Mouse (Mus musculus) liver, embryonic 14.5 days (tissue): ENCODE data around the gene Cit. TPM values are rescaled to one million over a fixed set of nuclear protein-coding genes. Genes with fewer than 3 reads are reported as not detected.

Experiments used
- ATAC-seq: fragments of 200-750 bp; cut with Nextera tagmentation; 2 replicates; pipeline ENCODE4 v1.8.0; 2017; ENCODE audit warnings: moderate number of reproducible peaks, mild to moderate bottlenecking, moderate library complexity; ENCODE audit not compliant: insufficient read depth
- DNase-seq, 3 experiments: peaks; one replicate each; pipeline ENCODE4 v3.0.0-alpha.2; 2012 to 2013; ENCODE audit warnings: low read depth in 3 of 3, low spot score in 3 of 3
- H3K27ac ChIP-seq: fragments of 300-500 bp; sonication (generic); 2 replicates; pipeline ENCODE4 v1.5.1; 2014; ENCODE audit warnings: moderate library complexity, mild to moderate bottlenecking, control low read depth, inconsistent platforms
- H3K27me3 ChIP-seq: fragments of 300-500 bp; sonication (generic); 2 replicates; pipeline ENCODE4 v1.6.1; 2014; ENCODE audit warnings: mild to moderate bottlenecking, low read length, moderate library complexity; ENCODE audit not compliant: control insufficient read depth, insufficient read depth
- H3K36me3 ChIP-seq: fragments of 300-500 bp; sonication (generic); replicated peaks from 2 replicates; pipeline ENCODE4 v1.6.1; 2014; ENCODE audit warnings: low read depth; ENCODE audit not compliant: control insufficient read depth, insufficient read depth
- H3K4me1 ChIP-seq, 2 experiments: fragments of 200-500 bp in 1 of 2; fragments of 300-500 bp in 1 of 2; sonication (generic) in 1 of 2; replicated peaks; 2 replicates each; pipeline ENCODE4 v1.6.1; 2012 to 2014; ENCODE audit warnings: antibody characterized with exemption in 1 of 2, inconsistent platforms in 1 of 2, low read length in 1 of 2; ENCODE audit not compliant: control insufficient read depth in 2 of 2, insufficient read depth in 2 of 2
- H3K4me2 ChIP-seq: fragments of 300-500 bp; sonication (generic); 2 replicates; pipeline ENCODE4 v1.6.1; 2014; ENCODE audit warnings: low read depth, mild to moderate bottlenecking, control low read depth, moderate library complexity
- H3K4me3 ChIP-seq, 2 experiments: fragments of 200-500 bp in 1 of 2; fragments of 300-500 bp in 1 of 2; sonication (generic) in 1 of 2; 2 replicates each; pipeline ENCODE4 v1.5.1; 2012 to 2014; ENCODE audit warnings: low read depth in 2 of 2, low read length in 2 of 2, mild to moderate bottlenecking in 2 of 2, control low read depth in 1 of 2, inconsistent platforms in 1 of 2, moderate library complexity in 1 of 2; ENCODE audit not compliant: insufficient read depth in 1 of 2
- H3K9ac ChIP-seq: fragments of 300-500 bp; sonication (generic); replicated peaks from 2 replicates; pipeline ENCODE4 v1.6.1; 2014; ENCODE audit warnings: mild to moderate bottlenecking, control low read depth, moderate library complexity
- H3K9me3 ChIP-seq: fragments of 300-500 bp; sonication (generic); 2 replicates; pipeline ENCODE4 v1.6.1; 2016; ENCODE audit warnings: low read length, mixed read lengths; ENCODE audit not compliant: control insufficient read depth
- CTCF ChIP-seq: IDR thresholded peaks from 2 replicates; pipeline ENCODE4 v1.5.1; 2016; ENCODE audit warnings: antibody characterized with exemption, low read depth, control low read depth
- EP300 ChIP-seq: IDR thresholded peaks from 2 replicates; pipeline ENCODE4 v1.6.1; 2016; ENCODE audit warnings: antibody characterized with exemption, low read depth
- WGBS: fragments of 180-500 bp; shearing (Covaris S2); extraction: QIAGEN DNeasy Blood & Tissue Kit; methylation state at CpG from one replicate; pipeline ENCODE4 v1.1.7; 2014; ENCODE audit not compliant: insufficient replicate concordance; 5-methylcytosine and 5-hydroxymethylcytosine counted together
- polyA plus RNA-seq, 2 experiments: library from polyadenylated mRNA; depleted of rRNA in 1 of 2; stranded (reverse) in 1 of 2; unstranded in 1 of 2; fragments of >200 nt; fragmentation: Nextera tagmentation in 1 of 2; extraction: Ambion mirVana in 1 of 2; gene quantifications; 2 replicates each; pipeline versions ENCODE4 v1.2.1 to v1.2.3; 2012 to 2014

Gene Cit
- polyA plus RNA-seq, 2 experiments, result 21.1 to 24.5 TPM

GRCm38 (mm10) chr5:116018784-116019183 lies 173.7 kb downstream of the Cit start:
- no peak for ATAC-seq
- Histone ChIP-seq H3K4me1 (peaks cover 36% of the 10 kb centered on the region in 2 experiments), H3K36me3 (peaks cover 87% of the 10 kb centered on the region), H3K27ac (peak overlapping the region; percentile 45), H3K4me2 (peak overlapping the region; percentile 28; the same call in 1 of the 2 replicates), H3K4me3 (no peak overlapping the region), H3K9ac (no peak overlapping the region; the same call in 1 of the 2 replicates), H3K9me3 (no peaks in the 10 kb centered on the region), H3K27me3 (no peaks in the 10 kb centered on the region)
- peak; percentile 51 for TF ChIP-seq CTCF
- no peak for TF ChIP-seq EP300
- WGBS, result 56% methylated on average over 6 of the region's 6 CpGs
- DNase-seq, result no peak

- TF ChIP-seq CTCF (no peak), EP300 (no peak)
- DNase-seq (no peak), ATAC-seq (no peak)
- no peaks in the 10 kb centered on the region for H3K9me3 ChIP-seq
- peak overlapping the region; percentile 45 for H3K27ac ChIP-seq
- 69% methylated on average over 11 of the region's 11 CpGs for WGBS
- peaks cover 36% of the 10 kb centered on the region in 2 experiments for H3K4me1 ChIP-seq
- peak overlapping the region; percentile 28 for H3K4me2 ChIP-seq
- no peaks in the 10 kb centered on the region for H3K27me3 ChIP-seq
- no peak overlapping the region for H3K4me3 ChIP-seq
- H3K9ac ChIP-seq, result peak overlapping the region; percentile 45
- H3K36me3 ChIP-seq, result peaks cover 81% of the 10 kb centered on the region
These were observed 174.3 kb downstream of the Cit start for GRCm38 (mm10) chr5:116019371-116019770.

- no peaks in the 10 kb centered on the region for H3K27me3 ChIP-seq
- peak overlapping the region; percentile 99 for H3K9ac ChIP-seq
- ATAC-seq (peak; percentile 67), DNase-seq (peak; percentile 82)
- no peaks in the 10 kb centered on the region for H3K9me3 ChIP-seq
- H3K4me3 ChIP-seq, result peak overlapping the region; percentile 88 to 100
- H3K36me3 ChIP-seq, result peaks cover 60% of the 10 kb centered on the region
- WGBS, result 16% methylated on average over 14 of the region's 14 CpGs
- TF ChIP-seq CTCF, result no peak
- peak; percentile 93 for TF ChIP-seq EP300
- H3K4me1 ChIP-seq, result peaks cover 51 to 54% of the 10 kb centered on the region in 2 experiments
- peak overlapping the region; percentile 99 for H3K27ac ChIP-seq
- H3K4me2 ChIP-seq, result peak overlapping the region; percentile 95
These were observed 176.5 kb downstream of the Cit start for GRCm38 (mm10) chr5:116021552-116021951.

GRCm38 (mm10) chr5:116022131-116022530 lies 177.1 kb downstream of the Cit start:
- peaks cover 55 to 57% of the 10 kb centered on the region in 2 experiments for H3K4me1 ChIP-seq

GRCm38 (mm10) chr5:116022658-116023200 lies 177.7 kb downstream of the Cit start:
- Histone ChIP-seq H3K9ac (peak overlapping the region; percentile 99), H3K4me1 (peaks cover 60 to 63% of the 10 kb centered on the region in 2 experiments), H3K4me3 (peak overlapping the region; percentile 88 to 100), H3K27ac (peak overlapping the region; percentile 99), H3K36me3 (peaks cover 48% of the 10 kb centered on the region), H3K4me2 (peak overlapping the region; percentile 95), H3K27me3 (no peaks in the 10 kb centered on the region), H3K9me3 (no peaks in the 10 kb centered on the region)
- ATAC-seq (no peak), DNase-seq (no peak)
- WGBS, result 15% methylated on average over 7 of the region's 7 CpGs
- no peak for TF ChIP-seq EP300
- TF ChIP-seq CTCF, result no peak

More at GRCm38 (mm10) chr5:116022131-116022530, 177.1 kb downstream of the Cit start:
- H3K27me3 ChIP-seq, result no peaks in the 10 kb centered on the region
- TF ChIP-seq EP300 (no peak), CTCF (no peak)
- peak overlapping the region; percentile 88 to 100 for H3K4me3 ChIP-seq
- H3K9me3 ChIP-seq, result no peaks in the 10 kb centered on the region
- peak overlapping the region; percentile 99 for H3K9ac ChIP-seq
- ATAC-seq, result peak; percentile 9; the same call in 1 of the 2 replicates
- DNase-seq, result no peak
- H3K27ac ChIP-seq, result peak overlapping the region; percentile 99
- peaks cover 54% of the 10 kb centered on the region for H3K36me3 ChIP-seq
- WGBS, result 40% methylated on average over 12 of the region's 12 CpGs
- H3K4me2 ChIP-seq, result peak overlapping the region; percentile 95
